Mouse (Mus musculus) liver, adult 2 months (tissue): Measurements from ENCODE around the gene Dlg2. TPM values are rescaled to one million over a fixed set of nuclear protein-coding genes. Genes with fewer than 3 reads are reported as not detected.

Source experiments
- DNase-seq: peaks from one replicate; pipeline ENCODE4 v3.0.0-alpha.2; 2011; ENCODE audit warnings: low read depth, low spot score; ENCODE audit errors: extremely low read depth
- H3K27ac ChIP-seq: fragments of 200-500 bp; replicated peaks from 2 replicates; pipeline ENCODE4 v1.5.1; 2012; ENCODE audit warnings: low read depth, mild to moderate bottlenecking, control low read depth, inconsistent platforms, low read length; ENCODE audit not compliant: insufficient read depth
- H3K27me3 ChIP-seq: fragments of 200-500 bp; 2 replicates; pipeline ENCODE4 v1.6.1; 2012; ENCODE audit warnings: mild to moderate bottlenecking, moderate library complexity, low read length, inconsistent platforms; ENCODE audit not compliant: control insufficient read depth, insufficient read depth
- H3K36me3 ChIP-seq: fragments of 200-500 bp; 2 replicates; pipeline ENCODE4 v1.6.1; 2012; ENCODE audit warnings: low read length, inconsistent platforms; ENCODE audit not compliant: control insufficient read depth, insufficient read depth
- H3K4me1 ChIP-seq: fragments of 200-500 bp; 2 replicates; pipeline ENCODE4 v1.6.1; 2011; ENCODE audit warnings: low read length; ENCODE audit not compliant: control insufficient read depth, insufficient read depth
- H3K4me3 ChIP-seq: fragments of 200-500 bp; 2 replicates; pipeline ENCODE4 v1.5.1; 2011; ENCODE audit warnings: low read depth, mild to moderate bottlenecking, control low read depth, low read length, moderate library complexity; ENCODE audit not compliant: insufficient read depth
- H3K79me2 ChIP-seq: fragments of 200-500 bp; 2 replicates; pipeline ENCODE4 v1.6.1; 2012; ENCODE audit warnings: inconsistent platforms, mild to moderate bottlenecking, low read length, moderate library complexity; ENCODE audit not compliant: control insufficient read depth, insufficient read depth
- H3K9ac ChIP-seq: fragments of 200-500 bp; 2 replicates; pipeline ENCODE4 v1.6.1; 2012; ENCODE audit warnings: low read depth, mild to moderate bottlenecking, control low read depth, inconsistent platforms, low read length
- CTCF ChIP-seq: fragments of 200-500 bp; IDR thresholded peaks from 2 replicates; pipeline ENCODE4 v1.5.1; 2011; ENCODE audit warnings: low read depth, low read length, control low read depth
- POLR2A ChIP-seq: fragments of 200-500 bp; IDR thresholded peaks from 2 replicates; pipeline ENCODE4 v1.6.1; 2011; ENCODE audit warnings: low read length, control low read depth; ENCODE audit not compliant: insufficient read depth; ENCODE audit errors: extremely low read depth
- WGBS: fragments of 180-500 bp; shearing (Covaris S2); methylation state at CpG from one replicate; pipeline ENCODE4 v1.1.7; 2018; 5-methylcytosine and 5-hydroxymethylcytosine counted together
- polyA plus RNA-seq: library from polyadenylated mRNA; depleted of rRNA; stranded (reverse); fragments of >200 nt; gene quantifications from 2 replicates; pipeline ENCODE4 v1.2.3, GENCODE M21; 2012
- total RNA-seq: library from RNA; depleted of rRNA; stranded (reverse); fragments of >200 nt; gene quantifications from 2 replicates; pipeline ENCODE4 v1.2.3, GENCODE M21; 2014

Gene Dlg2
- total and polyA plus RNA-seq, 2 experiments = 0.65 TPM; not detected in 1

- H3K4me3 ChIP-seq = no peak overlapping the region
- H3K36me3 ChIP-seq = no peaks in the 10 kb centered on the region
- H3K27me3 ChIP-seq = no peaks in the 10 kb centered on the region
- no peak for DNase-seq
- TF ChIP-seq POLR2A (no peak), CTCF (no peak)
- no peak overlapping the region for H3K27ac ChIP-seq
- no peaks in the 10 kb centered on the region for H3K79me2 ChIP-seq
- no peak overlapping the region for H3K9ac ChIP-seq
- H3K4me1 ChIP-seq = no peaks in the 10 kb centered on the region
These were observed 868.6 kb downstream of the Dlg2 start for GRCm38 (mm10) chr7:91345073-91345472.

GRCm38 (mm10) chr7:91369821-91370321, 893.4 kb downstream of the Dlg2 start:
- H3K9ac ChIP-seq = no peak overlapping the region
- H3K4me1 ChIP-seq = no peaks in the 10 kb centered on the region
- H3K79me2 ChIP-seq = no peaks in the 10 kb centered on the region
- no peak overlapping the region for H3K4me3 ChIP-seq
- H3K27me3 ChIP-seq = no peaks in the 10 kb centered on the region
- DNase-seq = no peak
- no peak for TF ChIP-seq POLR2A
- TF ChIP-seq CTCF = no peak
- WGBS = 80% methylated on average over 10 of the region's 10 CpGs
- H3K27ac ChIP-seq = no peak overlapping the region
- no peaks in the 10 kb centered on the region for H3K36me3 ChIP-seq

- Histone ChIP-seq H3K9ac (no peak overlapping the region), H3K27me3 (no peaks in the 10 kb centered on the region), H3K4me3 (no peak overlapping the region), H3K79me2 (no peaks in the 10 kb centered on the region), H3K27ac (no peak overlapping the region), H3K4me1 (no peaks in the 10 kb centered on the region), H3K36me3 (no peaks in the 10 kb centered on the region)
- DNase-seq = no peak
- WGBS = 77% methylated on average over 3 of the region's 3 CpGs
- TF ChIP-seq POLR2A (no peak), CTCF (no peak)
These were observed 905.8 kb downstream of the Dlg2 start for GRCm38 (mm10) chr7:91382281-91382680.

- 20% methylated on average over 1 of the region's 1 CpGs for whole genome bisulfite sequencing
- H3K4me3 ChIP-seq = no peak overlapping the region
- no peak overlapping the region for H3K27ac ChIP-seq
- no peak for DNase-seq
- H3K9ac ChIP-seq = no peak overlapping the region
- H3K4me1 ChIP-seq = no peaks in the 10 kb centered on the region
- no peaks in the 10 kb centered on the region for H3K36me3 ChIP-seq
- TF ChIP-seq POLR2A (no peak), CTCF (no peak)
- no peaks in the 10 kb centered on the region for H3K27me3 ChIP-seq
- no peaks in the 10 kb centered on the region for H3K79me2 ChIP-seq
These were observed 907.4 kb downstream of the Dlg2 start for GRCm38 (mm10) chr7:91383873-91384272.

- Histone ChIP-seq H3K27me3 (no peaks in the 10 kb centered on the region), H3K9ac (no peak overlapping the region), H3K36me3 (no peaks in the 10 kb centered on the region), H3K79me2 (no peaks in the 10 kb centered on the region), H3K4me3 (no peak overlapping the region), H3K27ac (no peak overlapping the region), H3K4me1 (no peaks in the 10 kb centered on the region)
- 85% methylated on average over 5 of the region's 5 CpGs for WGBS
- no peak for DNase-seq
- TF ChIP-seq CTCF (no peak), POLR2A (no peak)
These were observed 912.8 kb downstream of the Dlg2 start for GRCm38 (mm10) chr7:91389272-91389671.

- no peak overlapping the region for H3K9ac ChIP-seq
- H3K27me3 ChIP-seq = no peaks in the 10 kb centered on the region
- TF ChIP-seq CTCF (no peak), POLR2A (no peak)
- H3K4me3 ChIP-seq = no peak overlapping the region
- no peaks in the 10 kb centered on the region for H3K36me3 ChIP-seq
- no peak for DNase-seq
- H3K4me1 ChIP-seq = no peaks in the 10 kb centered on the region
- 37% methylated on average over 3 of the region's 3 CpGs for WGBS
- H3K79me2 ChIP-seq = no peaks in the 10 kb centered on the region
- H3K27ac ChIP-seq = no peak overlapping the region
These were observed 921.4 kb downstream of the Dlg2 start for GRCm38 (mm10) chr7:91397827-91398226.
